ENCODE assay signal across 19 mouse cellular contexts in genomic region chrX:88038984-88039383, GRCm38 (mm10).
DNase-seq lines count a peak whose midpoint lies in the region; TF ChIP-seq lines count a peak whose summit lies in the region.
"Had no signal": no experiment of that assay in that cellular context is flagged by ENCODE, and none has a peak within 500 bp of the region (broad histone marks: within the 10 kb centered on the region; RNA-seq: fewer than 3 reads in every experiment).

No protein-coding gene starts in this region.

- H3K27ac ChIP-seq in layer of hippocampus, adult 2 months: no peak overlapping the region
- H3K27ac ChIP-seq: embryonic facial prominence, embryonic 12.5 days; forebrain, embryonic 15.5 days; heart, adult 2 months; heart, embryonic 15.5 days; hindbrain, embryonic 13.5 days; hindbrain, postnatal 0 days had no signal

- peak; percentile 23; the same call in 1 of the 2 replicates for TF ChIP-seq CTCF in layer of hippocampus, adult 2 months (conservative IDR thresholded peaks at IDR 0.05)

- no peak for DNase-seq in layer of hippocampus, adult 2 months (ENCODE audit: low spot score in 2 of 2)
- no peak for DNase-seq in layer of hippocampus, adult 9-10 months (ENCODE audit: low spot score)
- DNase-seq in right cerebral cortex, adult 2 months (ENCODE audit: low spot score in 2 of 2): peak; percentile 11 to 14
- DNase-seq in right cerebral cortex, postnatal 14 days: no peak
- DNase-seq in brain, adult 2 months (ENCODE audit: low read depth, low spot score): peak; percentile 45
- DNase-seq in urinary bladder, adult 2 months (ENCODE audit: low spot score): no peak
- DNase-seq: adrenal gland, postnatal 10 days; B cell, adult 2 months; cerebellum, adult 11-12 months; cerebellum, adult 9-10 months; cerebellum, postnatal 25 days; gastrocnemius, postnatal 14 days; heart, adult 2 months; heart, postnatal 14 days had no signal

- H3K4me3 ChIP-seq in layer of hippocampus, adult 2 months: no peak overlapping the region
- H3K4me3 ChIP-seq: embryonic facial prominence, embryonic 12.5 days; forebrain, embryonic 15.5 days; heart, adult 2 months; heart, embryonic 15.5 days; hindbrain, embryonic 13.5 days had no signal

Comparison
In these comparisons a context has a peak if more than half of its experiments do, and no peak if none do; other contexts are left out.
1. DNase-seq: peak in right cerebral cortex, adult 2 months (2 of 2) and brain, adult 2 months (single experiment); none in layer of hippocampus, adult 2 months (0 of 2), layer of hippocampus, adult 9-10 months (single experiment), right cerebral cortex, postnatal 14 days (single experiment) and urinary bladder, adult 2 months (single experiment).